In the genomic region with DNA sequence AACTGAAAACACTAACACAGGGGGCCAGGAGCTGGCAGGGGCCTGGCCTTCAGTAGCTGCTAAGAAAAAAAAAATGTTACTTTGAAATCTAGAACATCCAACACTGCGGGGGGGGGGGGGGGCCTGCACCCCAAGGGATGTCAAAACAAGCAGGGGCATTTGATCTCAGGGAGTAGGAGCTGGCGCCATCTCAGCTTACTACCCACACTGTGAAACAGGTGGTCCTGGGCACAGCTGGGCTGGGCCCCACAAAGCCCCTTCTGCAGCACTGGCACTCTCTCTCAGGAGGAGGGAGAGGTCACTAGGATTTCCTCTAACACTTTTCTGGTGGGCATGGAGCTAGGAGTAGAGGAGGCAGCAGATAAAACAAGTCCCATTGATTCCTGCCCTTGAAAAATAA, we compare ENCODE assay signal across 28 mouse cellular contexts. TPM values are rescaled to one million over a fixed set of nuclear protein-coding genes. Genes with fewer than 3 reads are reported as not detected.
DNase-seq lines count a peak whose midpoint lies in the region; ATAC-seq and TF ChIP-seq lines count a peak whose summit lies in the region.
"Had no signal": no experiment of that assay in that cellular context is flagged by ENCODE, and none has a peak within 500 bp of the region (broad histone marks: within the 10 kb centered on the region; RNA-seq: fewer than 3 reads in every experiment).

No protein-coding gene starts in this region.

- no peaks in the 10 kb centered on the region for H3K79me2 ChIP-seq in heart, adult 2 months (replicated peaks; ENCODE audit: control insufficient read depth, insufficient read depth, low read length)

- H3K27me3 ChIP-seq in kidney, embryonic 14.5 days (ENCODE audit: control insufficient read depth, insufficient read depth, low read length), result no peaks in the 10 kb centered on the region
- H3K27me3 ChIP-seq in kidney, adult 2 months (replicated peaks; ENCODE audit: control insufficient read depth, insufficient read depth, low read length), result no peaks in the 10 kb centered on the region
- no peaks in the 10 kb centered on the region for H3K27me3 ChIP-seq in kidney, postnatal 0 days (ENCODE audit: insufficient read depth, low read length)
- H3K27me3 ChIP-seq in limb, embryonic 10.5 days (ENCODE audit: low read depth, poor library complexity, severe bottlenecking), result no peaks in the 10 kb centered on the region
- H3K27me3 ChIP-seq in heart, adult 2 months (ENCODE audit: control insufficient read depth, insufficient read depth, low read length), result no peaks in the 10 kb centered on the region
- H3K27me3 ChIP-seq: embryonic facial prominence, embryonic 13.5 days; forebrain, embryonic 12.5 days; forebrain, embryonic 15.5 days; heart, embryonic 13.5 days; Patski had no signal

- no peak overlapping the region for H3K4me2 ChIP-seq in kidney, embryonic 14.5 days (replicated peaks; ENCODE audit: low read depth, low read length)
- no peak overlapping the region for H3K4me2 ChIP-seq in kidney, postnatal 0 days (ENCODE audit: low read length)
- H3K4me2 ChIP-seq: embryonic facial prominence, embryonic 13.5 days; forebrain, embryonic 12.5 days; forebrain, embryonic 15.5 days; heart, embryonic 13.5 days; hindbrain, embryonic 14.5 days had no signal

- H3K4me3 ChIP-seq in kidney, embryonic 14.5 days (ENCODE audit: low read length), result no peak overlapping the region
- H3K4me3 ChIP-seq in kidney, adult 2 months (ENCODE audit: insufficient read depth, low read depth, low read length), result no peak overlapping the region
- no peak overlapping the region for H3K4me3 ChIP-seq in kidney, postnatal 0 days (replicated peaks; ENCODE audit: low read depth, low read length)
- H3K4me3 ChIP-seq in limb, embryonic 10.5 days, result no peak overlapping the region
- H3K4me3 ChIP-seq in heart, adult 2 months, result no peak overlapping the region
- H3K4me3 ChIP-seq: embryonic facial prominence, embryonic 10.5 days; embryonic facial prominence, embryonic 13.5 days; erythroblast, embryonic 14.5 days; forebrain, embryonic 12.5 days; forebrain, embryonic 15.5 days; heart, embryonic 10.5 days; heart, embryonic 13.5 days had no signal

- H3K4me1 ChIP-seq in kidney, embryonic 14.5 days (ENCODE audit: control insufficient read depth, insufficient read depth, low read length), result no peaks in the 10 kb centered on the region
- H3K4me1 ChIP-seq in kidney, adult 2 months (ENCODE audit: control insufficient read depth, insufficient read depth, low read length), result peaks cover 3% of the 10 kb centered on the region; the same call in 1 of the 2 replicates
- H3K4me1 ChIP-seq in kidney, postnatal 0 days (replicated peaks; ENCODE audit: insufficient read depth, low read length), result 0 out of 2 replicates have a peak, but pooled peaks cover 3% of the 10 kb centered on the region
- H3K4me1 ChIP-seq in limb, embryonic 10.5 days, result peaks cover 20% of the 10 kb centered on the region
- H3K4me1 ChIP-seq in heart, adult 2 months (ENCODE audit: control insufficient read depth, insufficient read depth, low read length), result no peaks in the 10 kb centered on the region

- no peaks in the 10 kb centered on the region for H3K9me3 ChIP-seq in kidney, embryonic 14.5 days (ENCODE audit: control insufficient read depth, low read length)
- H3K9me3 ChIP-seq in kidney, postnatal 0 days (replicated peaks; ENCODE audit: low read length), result no peaks in the 10 kb centered on the region
- H3K9me3 ChIP-seq in limb, embryonic 10.5 days (replicated peaks), result no peaks in the 10 kb centered on the region
- H3K9me3 ChIP-seq: embryonic facial prominence, embryonic 10.5 days; embryonic facial prominence, embryonic 13.5 days; forebrain, embryonic 12.5 days; forebrain, embryonic 15.5 days; heart, embryonic 10.5 days; heart, embryonic 13.5 days had no signal

- TF ChIP-seq CTCF in kidney, adult 2 months (conservative IDR thresholded peaks at IDR 0.05; ENCODE audit: insufficient read depth, insufficient read length, low read depth, low read length), result no peak
- no peak for TF ChIP-seq CTCF in kidney, postnatal 0 days (IDR thresholded peaks at IDR 0.05; ENCODE audit: low read depth)
- TF ChIP-seq CTCF in heart, adult 2 months (IDR thresholded peaks at IDR 0.05), result no peak

- H3K9ac ChIP-seq in kidney, embryonic 14.5 days (ENCODE audit: low read depth, low read length), result no peak overlapping the region
- no peak overlapping the region for H3K9ac ChIP-seq in kidney, postnatal 0 days (ENCODE audit: low read depth, low read length)
- no peak overlapping the region for H3K9ac ChIP-seq in heart, adult 2 months (ENCODE audit: low read depth, low read length)
- H3K9ac ChIP-seq: embryonic facial prominence, embryonic 13.5 days; forebrain, embryonic 12.5 days; forebrain, embryonic 15.5 days; heart, embryonic 13.5 days; hindbrain, embryonic 14.5 days had no signal

- no peak for TF ChIP-seq POLR2A in kidney, adult 2 months (IDR thresholded peaks at IDR 0.05; ENCODE audit: low read depth, low read length)
- no peak for TF ChIP-seq POLR2A in heart, adult 2 months (IDR thresholded peaks at IDR 0.05; ENCODE audit: insufficient read depth, low read depth, low read length)

- no peak for TF ChIP-seq EP300 in heart, adult 2 months (IDR thresholded peaks at IDR 0.05; ENCODE audit: insufficient read depth, low read depth, low read length)

- WGBS in kidney, embryonic 14.5 days, result 23% methylated on average over 2 of the region's 2 CpGs
- WGBS in kidney, adult 2 months, result 53% methylated on average over 2 of the region's 2 CpGs
- WGBS in kidney, postnatal 0 days, result 31% methylated on average over 2 of the region's 2 CpGs
- WGBS in limb, embryonic 10.5 days, result 45% methylated on average over 2 of the region's 2 CpGs
- 73% methylated on average over 2 of the region's 2 CpGs for WGBS in heart, adult 2 months

- ATAC-seq in kidney, embryonic 14.5 days (ENCODE audit: low FRiP score, low TSS enrichment), result peak; percentile 83
- no peak for ATAC-seq in kidney, postnatal 0 days (replicated peaks; ENCODE audit: low FRiP score, low read depth)
- ATAC-seq: forebrain, embryonic 15.5 days; hindbrain, postnatal 0 days; Patski had no signal

- no peak overlapping the region for H3K27ac ChIP-seq in kidney, embryonic 14.5 days (ENCODE audit: low read depth, low read length)
- no peak overlapping the region for H3K27ac ChIP-seq in kidney, adult 2 months (ENCODE audit: insufficient read depth, low read depth, low read length)
- no peak overlapping the region for H3K27ac ChIP-seq in kidney, postnatal 0 days
- peak overlapping the region; percentile 50; the same call in 1 of the 2 replicates for H3K27ac ChIP-seq in limb, embryonic 10.5 days
- no peak overlapping the region for H3K27ac ChIP-seq in heart, adult 2 months
- H3K27ac ChIP-seq: embryonic facial prominence, embryonic 13.5 days; forebrain, embryonic 12.5 days; forebrain, embryonic 15.5 days; heart, embryonic 10.5 days; heart, embryonic 13.5 days; hindbrain, embryonic 14.5 days; hindbrain, postnatal 0 days had no signal

- no peak for DNase-seq in kidney, adult 2 months
- peak; percentile 54 for DNase-seq in kidney, postnatal 0 days (ENCODE audit: low spot score)
- no peak for DNase-seq in kidney, postnatal 36 days
- DNase-seq in limb, embryonic 10.5 days (ENCODE audit: low spot score), result no peak
- DNase-seq in left cerebral cortex, postnatal 14 days (ENCODE audit: low spot score in 2 of 2), result no peak
- no peak for DNase-seq in heart, adult 2 months
- DNase-seq: adrenal gland, postnatal 10 days; adrenal gland, postnatal 36 days; B cell, adult 2 months; cerebellum, adult 18-20 months; cerebellum, adult 9-10 months; embryo, embryonic 11 days; gastrocnemius, postnatal 25 days; heart, adult 18-20 months; heart, postnatal 14 days; heart, postnatal 4 days had no signal

- H3K36me3 ChIP-seq in kidney, embryonic 14.5 days (ENCODE audit: control insufficient read depth, insufficient read depth, low read length), result no peaks in the 10 kb centered on the region
- H3K36me3 ChIP-seq in kidney, adult 2 months (ENCODE audit: control insufficient read depth, insufficient read depth, low read length), result no peaks in the 10 kb centered on the region
- no peaks in the 10 kb centered on the region for H3K36me3 ChIP-seq in kidney, postnatal 0 days (ENCODE audit: insufficient read depth, low read length)
- peaks cover 6% of the 10 kb centered on the region; the same call in 1 of the 2 replicates for H3K36me3 ChIP-seq in limb, embryonic 10.5 days
- H3K36me3 ChIP-seq in heart, adult 2 months (ENCODE audit: control insufficient read depth, insufficient read depth, low read length), result no peaks in the 10 kb centered on the region
- H3K36me3 ChIP-seq: embryonic facial prominence, embryonic 10.5 days; embryonic facial prominence, embryonic 13.5 days; forebrain, embryonic 12.5 days; forebrain, embryonic 15.5 days; G1E; heart, embryonic 10.5 days; heart, embryonic 13.5 days had no signal

- intact Hi-C loops in left cerebral cortex, postnatal 14 days (cut with DNase I), result no loop called here
- intact Hi-C loops in heart, adult 2 months (cut with DNase I), result no loop called here

RNA-seq across cellular contexts. Expression of gene Daam2, which starts 39.6 kb away (rescaled TPM):
- 4.7 and 7.9 TPM in 2 replicates for polyA plus RNA-seq in kidney, embryonic 14.5 days (2014; fragmentation: Nextera tagmentation; extraction: Ambion mirVana)
- polyA plus RNA-seq in kidney, adult 2 months (2012; rRNA removed), result 13.2 and 13.5 TPM in 2 replicates
- 4.7 and 4.8 TPM in 2 replicates for polyA plus RNA-seq in kidney, postnatal 0 days (2015; fragmentation: Nextera tagmentation; extraction: Ambion mirVana)
- polyA plus RNA-seq in limb, embryonic 10.5 days (2016; fragmentation: Nextera tagmentation; extraction: Ambion mirVana), result 8.2 and 10.7 TPM in 2 replicates
- total RNA-seq in left cerebral cortex, postnatal 14 days (2021), result 10 to 100 TPM; 50.1 to 55.5 TPM
- 1 to 10 TPM; 6.4 to 8.8 TPM for total RNA-seq in heart, adult 2 months (2021)
- 4.0 and 6.6 TPM in 2 replicates for polyA plus RNA-seq in heart, adult 2 months (2012; rRNA removed)
- polyA plus RNA-seq: erythroblast, embryonic 14.5 days; G1E had no signal
